Mouse (Mus musculus) lung, embryonic 14.5 days (tissue): ENCODE measurements around the gene Rcn2. TPM values are rescaled to one million over a fixed set of nuclear protein-coding genes. Genes with fewer than 3 reads are reported as not detected.
A peak's percentile ranks its signal among the peaks of the same experiment; 100 is the strongest.

Experiments
- ATAC-seq: fragments of 200-750 bp; cut with Nextera tagmentation; 2 replicates; pipeline ENCODE4 v1.8.0; 2017; ENCODE audit warnings: mild to moderate bottlenecking, moderate TSS enrichment, moderate library complexity; ENCODE audit not compliant: insufficient read depth
- DNase-seq: peaks from one replicate; pipeline ENCODE4 v3.0.0-alpha.2; 2015
- H3K27ac ChIP-seq: fragments of 300-500 bp; sonication (generic); 2 replicates; pipeline ENCODE4 v1.5.1; 2014; ENCODE audit warnings: low read depth, mild to moderate bottlenecking, moderate library complexity
- H3K27me3 ChIP-seq: fragments of 300-500 bp; sonication (generic); 2 replicates; pipeline ENCODE4 v1.6.1; 2014; ENCODE audit warnings: low read length, control low read depth; ENCODE audit not compliant: insufficient read depth
- H3K36me3 ChIP-seq: fragments of 300-500 bp; sonication (generic); 2 replicates; pipeline ENCODE4 v1.6.1; 2014; ENCODE audit warnings: control low read depth; ENCODE audit not compliant: insufficient read depth
- H3K4me1 ChIP-seq: fragments of 300-500 bp; sonication (generic); 2 replicates; pipeline ENCODE4 v1.6.1; 2014; ENCODE audit warnings: antibody characterized with exemption, control low read depth; ENCODE audit not compliant: insufficient read depth
- H3K4me2 ChIP-seq: fragments of 300-500 bp; sonication (generic); 2 replicates; pipeline ENCODE4 v1.6.1; 2014; ENCODE audit warnings: mild to moderate bottlenecking
- H3K4me3 ChIP-seq: fragments of 300-500 bp; sonication (generic); 2 replicates; pipeline ENCODE4 v1.5.1; 2014; ENCODE audit warnings: low read depth, low read length
- H3K9ac ChIP-seq: fragments of 300-500 bp; sonication (generic); 2 replicates; pipeline ENCODE4 v1.6.1; 2014
- H3K9me3 ChIP-seq: fragments of 300-500 bp; sonication (generic); 2 replicates; pipeline ENCODE4 v1.6.1; 2016; ENCODE audit warnings: low read depth, low read length, control low read depth
- CTCF ChIP-seq: IDR thresholded peaks from 2 replicates; pipeline ENCODE4 v1.5.1; 2016; ENCODE audit warnings: antibody characterized with exemption, low read depth
- WGBS: fragments of 180-500 bp; shearing (Covaris S2); extraction: QIAGEN DNeasy Blood & Tissue Kit; methylation state at CpG from one replicate; pipeline ENCODE4 v1.1.7; 2014; 5-methylcytosine and 5-hydroxymethylcytosine counted together
- polyA plus RNA-seq: library from polyadenylated mRNA; unstranded; fragments of >200 nt; fragmentation: Nextera tagmentation; extraction: Ambion mirVana; gene quantifications from 2 replicates; pipeline ENCODE4 v1.2.1, GENCODE M21; 2014

The Rcn2 gene
- polyA plus RNA-seq, 1 experiment from 2014 or later, result 271 TPM

- H3K9me3 ChIP-seq, result no peaks in the 10 kb centered on the region
- ATAC-seq (no peak), DNase-seq (no peak)
- no peak overlapping the region for H3K27ac ChIP-seq
- peaks cover 56% of the 10 kb centered on the region for H3K36me3 ChIP-seq
- no peaks in the 10 kb centered on the region for H3K4me1 ChIP-seq
- no peaks in the 10 kb centered on the region for H3K27me3 ChIP-seq
- no peak overlapping the region for H3K9ac ChIP-seq
- 86% methylated on average over 3 of the region's 3 CpGs for WGBS
- no peak overlapping the region for H3K4me3 ChIP-seq
- no peak overlapping the region for H3K4me2 ChIP-seq
- TF ChIP-seq CTCF, result no peak
Observed at GRCm38 (mm10) chr9:56053796-56054195, 12.2 kb downstream of the Rcn2 start.

GRCm38 (mm10) chr9:56056147-56056546, 14.5 kb downstream of the Rcn2 start:
- DNase-seq, result no peak
- no peaks in the 10 kb centered on the region for H3K27me3 ChIP-seq

GRCm38 (mm10) chr9:56062336-56062735, 20.7 kb downstream of the Rcn2 start:
- WGBS, result 87% methylated on average over 5 of the region's 5 CpGs
- no peak for DNase-seq
- Histone ChIP-seq H3K9ac (no peak overlapping the region), H3K4me2 (no peak overlapping the region), H3K27ac (no peak overlapping the region), H3K27me3 (no peaks in the 10 kb centered on the region), H3K4me3 (no peak overlapping the region), H3K9me3 (no peaks in the 10 kb centered on the region), H3K36me3 (peaks cover 70% of the 10 kb centered on the region), H3K4me1 (no peaks in the 10 kb centered on the region)
- no peak for ATAC-seq
- TF ChIP-seq CTCF, result no peak

More at GRCm38 (mm10) chr9:56056147-56056546, 14.5 kb downstream of the Rcn2 start:
- no peak for ATAC-seq
- Histone ChIP-seq H3K36me3 (peaks cover 73% of the 10 kb centered on the region), H3K9me3 (no peaks in the 10 kb centered on the region), H3K4me2 (no peak overlapping the region), H3K9ac (no peak overlapping the region), H3K27ac (no peak overlapping the region), H3K4me3 (no peak overlapping the region), H3K4me1 (no peaks in the 10 kb centered on the region)
- no peak for TF ChIP-seq CTCF
- 82% methylated on average over 6 of the region's 6 CpGs for WGBS

- ATAC-seq, result no peak
- H3K9ac ChIP-seq, result no peak overlapping the region
- no peaks in the 10 kb centered on the region for H3K4me1 ChIP-seq
- no peaks in the 10 kb centered on the region for H3K27me3 ChIP-seq
- no peak for DNase-seq
- 40% methylated on average over 3 of the region's 3 CpGs for WGBS
- no peak overlapping the region for H3K4me3 ChIP-seq
- no peak overlapping the region for H3K4me2 ChIP-seq
- peaks cover 54% of the 10 kb centered on the region for H3K36me3 ChIP-seq
- H3K9me3 ChIP-seq, result no peaks in the 10 kb centered on the region
- TF ChIP-seq CTCF, result no peak
- H3K27ac ChIP-seq, result no peak overlapping the region
Observed at GRCm38 (mm10) chr9:56065011-56065410, 23.4 kb downstream of the Rcn2 start.

GRCm38 (mm10) chr9:56067964-56068363, 26.3 kb downstream of the Rcn2 start:
- Histone ChIP-seq H3K27me3 (no peaks in the 10 kb centered on the region), H3K4me1 (no peaks in the 10 kb centered on the region), H3K9me3 (no peaks in the 10 kb centered on the region), H3K4me3 (no peak overlapping the region), H3K27ac (no peak overlapping the region), H3K4me2 (no peak overlapping the region), H3K36me3 (peaks cover 36% of the 10 kb centered on the region; the same call in 1 of the 2 replicates), H3K9ac (no peak overlapping the region)
- ATAC-seq, result no peak
- TF ChIP-seq CTCF, result no peak
- DNase-seq, result no peak
- 89% methylated on average over 4 of the region's 4 CpGs for WGBS

GRCm38 (mm10) chr9:56068630-56069029, 27.0 kb downstream of the Rcn2 start:
- Histone ChIP-seq H3K4me2 (no peak overlapping the region), H3K9ac (no peak overlapping the region), H3K27ac (no peak overlapping the region), H3K9me3 (no peaks in the 10 kb centered on the region), H3K4me1 (no peaks in the 10 kb centered on the region), H3K27me3 (no peaks in the 10 kb centered on the region), H3K36me3 (peaks cover 29% of the 10 kb centered on the region; the same call in 1 of the 2 replicates), H3K4me3 (no peak overlapping the region)
- TF ChIP-seq CTCF, result no peak
- no peak for ATAC-seq
- DNase-seq, result no peak
- 100% methylated on average over 1 of the region's 1 CpGs for WGBS

- no peak for ATAC-seq
- H3K4me2 ChIP-seq, result no peak overlapping the region
- peaks cover 7% of the 10 kb centered on the region for H3K4me1 ChIP-seq
- no peak overlapping the region for H3K27ac ChIP-seq
- no peak for DNase-seq
- no peak overlapping the region for H3K4me3 ChIP-seq
- H3K9me3 ChIP-seq, result no peaks in the 10 kb centered on the region
- no peak for TF ChIP-seq CTCF
- WGBS, result 44% methylated on average over 2 of the region's 2 CpGs
- H3K27me3 ChIP-seq, result no peaks in the 10 kb centered on the region
- 0 out of 2 replicates have a peak, but pooled peaks cover 15% of the 10 kb centered on the region for H3K36me3 ChIP-seq
- H3K9ac ChIP-seq, result no peak overlapping the region
Observed at GRCm38 (mm10) chr9:56072861-56073260, 31.2 kb downstream of the Rcn2 start.

- H3K27me3 ChIP-seq, result no peaks in the 10 kb centered on the region
- no peak overlapping the region for H3K9ac ChIP-seq
- TF ChIP-seq CTCF, result no peak
- H3K4me3 ChIP-seq, result no peak overlapping the region
- no peak overlapping the region for H3K4me2 ChIP-seq
- no peak overlapping the region for H3K27ac ChIP-seq
- H3K9me3 ChIP-seq, result no peaks in the 10 kb centered on the region
- no peak for DNase-seq
- H3K36me3 ChIP-seq, result peaks cover 13% of the 10 kb centered on the region; the same call in 1 of the 2 replicates
- 70% methylated on average over 12 of the region's 12 CpGs for WGBS
- H3K4me1 ChIP-seq, result peaks cover 7% of the 10 kb centered on the region
- peak; percentile 8; the same call in 1 of the 2 replicates for ATAC-seq
Observed at GRCm38 (mm10) chr9:56074863-56075262, 33.2 kb downstream of the Rcn2 start.
